ENCODE assay signal across 21 mouse cellular contexts in the genomic region with DNA sequence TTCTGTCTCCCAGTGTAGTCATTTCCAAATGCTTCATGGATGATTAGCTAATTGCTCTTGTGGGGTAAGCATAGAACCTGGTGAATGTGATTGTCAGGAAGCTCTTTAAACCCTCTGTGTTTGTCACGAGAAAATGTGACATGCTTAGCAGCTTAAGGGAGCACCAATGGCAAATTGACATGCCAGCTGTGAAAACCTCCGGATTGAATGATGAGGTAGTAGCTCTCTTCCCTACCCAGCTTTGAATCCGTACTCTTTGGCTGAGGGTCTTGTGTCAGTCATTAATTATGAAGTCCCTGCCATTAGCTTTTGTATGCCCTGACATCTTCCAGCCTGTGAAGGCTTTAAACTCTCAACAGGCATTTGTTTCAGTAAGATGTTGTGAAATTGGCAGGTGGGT.
DNase-seq lines count a peak whose midpoint lies in the region; ATAC-seq and TF ChIP-seq lines count a peak whose summit lies in the region.
"Had no signal": no experiment of that assay in that cellular context is flagged by ENCODE, and none has a peak within 500 bp of the region (broad histone marks: within the 10 kb centered on the region; RNA-seq: fewer than 3 reads in every experiment).

No protein-coding gene starts in this region.

- no peaks in the 10 kb centered on the region for H3K27me3 ChIP-seq in hindbrain, embryonic 11.5 days (ENCODE audit: control insufficient read depth, insufficient read depth, low read length)
- H3K27me3 ChIP-seq in hindbrain, embryonic 10.5 days (ENCODE audit: insufficient read depth, poor library complexity, severe bottlenecking): no peaks in the 10 kb centered on the region
- no peaks in the 10 kb centered on the region for H3K27me3 ChIP-seq in hindbrain, embryonic 14.5 days (ENCODE audit: control insufficient read depth, insufficient read depth, low read length)
- H3K27me3 ChIP-seq in midbrain, postnatal 0 days (ENCODE audit: insufficient read depth, low read length): no peaks in the 10 kb centered on the region
- H3K27me3 ChIP-seq: lung, embryonic 15.5 days; stomach, embryonic 15.5 days had no signal

- 16% methylated on average over 3 of the region's 3 CpGs for WGBS in hindbrain, embryonic 11.5 days
- 37% methylated on average over 3 of the region's 3 CpGs for WGBS in hindbrain, embryonic 10.5 days
- 17% methylated on average over 3 of the region's 3 CpGs for WGBS in hindbrain, embryonic 14.5 days
- WGBS in midbrain, postnatal 0 days: 22% methylated on average over 3 of the region's 3 CpGs

- ATAC-seq in hindbrain, embryonic 11.5 days (ENCODE audit: low FRiP score): peak; percentile 68
- peak; percentile 24; the same call in 1 of the 2 replicates for ATAC-seq in hindbrain, embryonic 14.5 days (ENCODE audit: low FRiP score)
- 0 out of 2 replicates have a peak, but pooled peaks have one; percentile 34 for ATAC-seq in midbrain, postnatal 0 days (ENCODE audit: low FRiP score)
- ATAC-seq: intestine, embryonic 16.5 days had no signal

- no peak for TF ChIP-seq CTCF in midbrain, postnatal 0 days (IDR thresholded peaks at IDR 0.05)

- H3K4me3 ChIP-seq in hindbrain, embryonic 11.5 days (ENCODE audit: low read depth, low read length): no peak overlapping the region
- no peak overlapping the region for H3K4me3 ChIP-seq in hindbrain, embryonic 10.5 days
- no peak overlapping the region for H3K4me3 ChIP-seq in hindbrain, embryonic 14.5 days (replicated peaks; ENCODE audit: low read length)
- H3K4me3 ChIP-seq in midbrain, postnatal 0 days (ENCODE audit: low read depth, low read length): no peak overlapping the region
- H3K4me3 ChIP-seq: embryonic facial prominence, embryonic 10.5 days; erythroblast, embryonic 14.5 days; left cerebral cortex, adult 2 months; limb, embryonic 10.5 days; lung, embryonic 15.5 days; stomach, embryonic 15.5 days had no signal

- no peak overlapping the region for H3K27ac ChIP-seq in hindbrain, embryonic 11.5 days (ENCODE audit: low read depth, low read length)
- H3K27ac ChIP-seq in hindbrain, embryonic 10.5 days: no peak overlapping the region
- H3K27ac ChIP-seq in hindbrain, embryonic 14.5 days: no peak overlapping the region
- no peak overlapping the region for H3K27ac ChIP-seq in midbrain, postnatal 0 days (ENCODE audit: low read depth, low read length)
- H3K27ac ChIP-seq: embryonic facial prominence, embryonic 10.5 days; kidney, postnatal 0 days; left cerebral cortex, adult 2 months; limb, embryonic 10.5 days; lung, embryonic 15.5 days; macrophage; stomach, embryonic 15.5 days had no signal

- H3K9ac ChIP-seq in hindbrain, embryonic 11.5 days (ENCODE audit: low read depth, low read length): no peak overlapping the region
- H3K9ac ChIP-seq in hindbrain, embryonic 14.5 days: no peak overlapping the region
- H3K9ac ChIP-seq in midbrain, postnatal 0 days (replicated peaks; ENCODE audit: low read length, poor library complexity, severe bottlenecking): no peak overlapping the region
- H3K9ac ChIP-seq: lung, embryonic 15.5 days; stomach, embryonic 15.5 days had no signal

- H3K4me2 ChIP-seq in hindbrain, embryonic 11.5 days (replicated peaks; ENCODE audit: low read depth, low read length): no peak overlapping the region
- no peak overlapping the region for H3K4me2 ChIP-seq in hindbrain, embryonic 14.5 days (replicated peaks)
- H3K4me2 ChIP-seq in midbrain, postnatal 0 days (ENCODE audit: low read depth, low read length, poor library complexity, severe bottlenecking): no peak overlapping the region
- H3K4me2 ChIP-seq: heart, embryonic 11.5 days; liver, embryonic 11.5 days; lung, embryonic 15.5 days; stomach, embryonic 15.5 days had no signal

- H3K4me1 ChIP-seq in hindbrain, embryonic 11.5 days (replicated peaks; ENCODE audit: control insufficient read depth, insufficient read depth, low read length): no peaks in the 10 kb centered on the region
- no peaks in the 10 kb centered on the region; the same call in 1 of the 2 replicates for H3K4me1 ChIP-seq in hindbrain, embryonic 10.5 days (replicated peaks)
- H3K4me1 ChIP-seq in hindbrain, embryonic 14.5 days (replicated peaks; ENCODE audit: control insufficient read depth, insufficient read depth, low read length): 0 out of 2 replicates have a peak, but pooled peaks cover 4% of the 10 kb centered on the region
- H3K4me1 ChIP-seq in midbrain, postnatal 0 days (ENCODE audit: insufficient read depth, low read length): no peaks in the 10 kb centered on the region
- H3K4me1 ChIP-seq: embryonic facial prominence, embryonic 10.5 days; limb, embryonic 10.5 days; lung, embryonic 15.5 days; stomach, embryonic 15.5 days had no signal

- DNase-seq in hindbrain, embryonic 11.5 days (ENCODE audit: low spot score): peak; percentile 3
- no peak for DNase-seq in hindbrain, embryonic 10.5 days (ENCODE audit: low spot score)
- DNase-seq in embryo, embryonic 11 days: peak; percentile 7
- DNase-seq in hindbrain, embryonic 14.5 days (ENCODE audit: low spot score): no peak
- peak; percentile 12 for DNase-seq in midbrain, postnatal 0 days (ENCODE audit: low spot score)
- no peak for DNase-seq in kidney, adult 18-20 months
- no peak for DNase-seq in kidney, adult 11 months
- DNase-seq in layer of hippocampus, adult 18-20 months (ENCODE audit: low spot score in 2 of 2): no peak
- DNase-seq: spleen, adult 18-20 months; thymus, postnatal 14 days had no signal

- no peaks in the 10 kb centered on the region for H3K9me3 ChIP-seq in hindbrain, embryonic 11.5 days (ENCODE audit: control insufficient read depth, low read length)
- no peaks in the 10 kb centered on the region for H3K9me3 ChIP-seq in hindbrain, embryonic 10.5 days
- no peaks in the 10 kb centered on the region for H3K9me3 ChIP-seq in hindbrain, embryonic 14.5 days (ENCODE audit: control insufficient read depth, low read length)
- no peaks in the 10 kb centered on the region for H3K9me3 ChIP-seq in midbrain, postnatal 0 days (ENCODE audit: low read length)
- H3K9me3 ChIP-seq: embryonic facial prominence, embryonic 10.5 days; limb, embryonic 10.5 days; lung, embryonic 15.5 days; stomach, embryonic 15.5 days had no signal

- H3K36me3 ChIP-seq in hindbrain, embryonic 11.5 days (ENCODE audit: control insufficient read depth, insufficient read depth, low read length): no peaks in the 10 kb centered on the region
- no peaks in the 10 kb centered on the region for H3K36me3 ChIP-seq in hindbrain, embryonic 10.5 days
- H3K36me3 ChIP-seq in hindbrain, embryonic 14.5 days (replicated peaks; ENCODE audit: control insufficient read depth, insufficient read depth): no peaks in the 10 kb centered on the region
- H3K36me3 ChIP-seq in midbrain, postnatal 0 days (ENCODE audit: insufficient read depth, low read length): no peaks in the 10 kb centered on the region
- H3K36me3 ChIP-seq: embryonic facial prominence, embryonic 10.5 days; limb, embryonic 10.5 days; lung, embryonic 15.5 days; stomach, embryonic 15.5 days had no signal

Comparison
In these comparisons a context has a peak if more than half of its experiments do, and no peak if none do; other contexts are left out.
1. DNase-seq: peak in hindbrain, embryonic 11.5 days (single experiment), embryo, embryonic 11 days (single experiment) and midbrain, postnatal 0 days (single experiment); none in hindbrain, embryonic 10.5 days (single experiment), hindbrain, embryonic 14.5 days (single experiment), kidney, adult 18-20 months (single experiment), kidney, adult 11 months (single experiment) and layer of hippocampus, adult 18-20 months (0 of 2).
2. Peak in every context shown above with its lines, with median percentiles within 50 percentile points of each other: ATAC-seq.